Mouse (Mus musculus) urinary bladder, adult 2 months (tissue): ENCODE measurements around the gene Sys1. TPM values are rescaled to one million over a fixed set of nuclear protein-coding genes. Genes with fewer than 3 reads are reported as not detected.
A peak's percentile ranks its signal among the peaks of the same experiment; 100 is the strongest.

Experiments
- DNase-seq: peaks from one replicate; pipeline ENCODE4 v3.0.0; 2022; ENCODE audit warnings: low spot score
- polyA plus RNA-seq: library from polyadenylated mRNA; depleted of rRNA; stranded (reverse); fragments of >200 nt; gene quantifications from 2 replicates; pipeline ENCODE4 v1.2.3, GENCODE M21; 2012

The Sys1 gene
- polyA plus RNA-seq, 1 experiment: 45.9 TPM

- DNase-seq: no peak
Measured at GRCm38 (mm10) chr2:164435216-164436090, 21.3 kb upstream of the Sys1 start.

- no peak for DNase-seq
Measured at GRCm38 (mm10) chr2:164436215-164436913, 20.4 kb upstream of the Sys1 start.

- DNase-seq: no peak
Measured at GRCm38 (mm10) chr2:164436961-164437360, 19.8 kb upstream of the Sys1 start.

GRCm38 (mm10) chr2:164437710-164438109 is 19.1 kb upstream of the Sys1 start:
- DNase-seq: no peak

GRCm38 (mm10) chr2:164438257-164438656 is 18.5 kb upstream of the Sys1 start:
- no peak for DNase-seq

GRCm38 (mm10) chr2:164439001-164439421 is 17.8 kb upstream of the Sys1 start:
- DNase-seq: no peak

- no peak for DNase-seq
Measured at GRCm38 (mm10) chr2:164440314-164440713, 16.4 kb upstream of the Sys1 start.

GRCm38 (mm10) chr2:164441155-164441554 is 15.6 kb upstream of the Sys1 start:
- no peak for DNase-seq

GRCm38 (mm10) chr2:164441731-164442130 is 15.0 kb upstream of the Sys1 start:
- DNase-seq: no peak

- peak; percentile 68 for DNase-seq
Measured at GRCm38 (mm10) chr2:164442315-164443050, 14.3 kb upstream of the Sys1 start.

- DNase-seq: peak; percentile 98
Measured at GRCm38 (mm10) chr2:164443051-164443437, 13.7 kb upstream of the Sys1 start.

GRCm38 (mm10) chr2:164443460-164444000 is 13.2 kb upstream of the Sys1 start, which contains the start of gene Sdc4:
Gene Sdc4, minus strand, starts transcription at chr2:164443887.
- no peak for DNase-seq

GRCm38 (mm10) chr2:164444701-164445100 is 12.1 kb upstream of the Sys1 start:
- DNase-seq: no peak

- DNase-seq: no peak
Measured at GRCm38 (mm10) chr2:164445399-164446085, 11.2 kb upstream of the Sys1 start.

GRCm38 (mm10) chr2:164446086-164446469 is 10.7 kb upstream of the Sys1 start:
- DNase-seq: no peak

GRCm38 (mm10) chr2:164448140-164448539 is 8.6 kb upstream of the Sys1 start:
- no peak for DNase-seq

- no peak for DNase-seq
Measured at GRCm38 (mm10) chr2:164448921-164449320, 7.8 kb upstream of the Sys1 start.

- DNase-seq: no peak
Measured at GRCm38 (mm10) chr2:164449341-164450042, 7.3 kb upstream of the Sys1 start.

- DNase-seq: no peak
Measured at GRCm38 (mm10) chr2:164452000-164452676, 4.6 kb upstream of the Sys1 start.
